Mouse (Mus musculus): Measurements from ENCODE around the gene Trpm3.

DNA sequence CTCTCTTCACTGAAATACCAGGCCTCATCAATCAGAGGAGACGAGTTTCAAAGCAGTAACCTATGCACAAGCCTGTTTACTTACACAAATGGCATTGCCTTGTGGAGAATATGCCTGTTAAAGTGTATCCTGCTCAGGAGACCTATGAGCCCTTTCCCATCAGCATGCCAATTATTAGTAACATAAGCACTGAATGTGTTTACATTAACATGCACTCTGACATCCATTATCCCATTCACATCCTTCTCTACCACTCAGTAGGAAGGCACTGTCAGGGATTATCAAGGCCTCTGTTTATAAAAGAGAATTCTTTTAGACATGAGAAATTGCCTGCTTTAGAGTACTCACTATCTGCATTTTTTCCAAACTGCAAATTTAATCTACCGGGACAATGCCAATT, 598.0 kb downstream of the Trpm3 start:
- TF ChIP-seq CTCF (IDR thresholded peaks at IDR 0.05; ENCODE audit: low read depth, low read length) (no peak), EP300 (IDR thresholded peaks at IDR 0.05; ENCODE audit: insufficient read depth, low read depth, low read length) (no peak)
